ENCODE assay signal across 8 mouse cellular contexts in genomic region chr7:6825966-6826647, GRCm38 (mm10).
A peak's percentile ranks its signal among the peaks of the same experiment; 100 is the strongest.
DNase-seq lines count a peak whose midpoint lies in the region; ATAC-seq and TF ChIP-seq lines count a peak whose summit lies in the region.

No protein-coding gene starts in this region.

- peak; percentile 62 for DNase-seq in testis, postnatal 14 days (ENCODE audit: low spot score)
- DNase-seq in testis, postnatal 10 days (ENCODE audit: low spot score) = no peak
- DNase-seq in heart, postnatal 25 days (ENCODE audit: low spot score) = peak; percentile 23
- peak; percentile 36 to 77 for DNase-seq in kidney, postnatal 36 days
- no peak for DNase-seq in left cerebral cortex, postnatal 4 days
- no peak for DNase-seq in forebrain, postnatal 0 days
- no peak for DNase-seq in thymus, postnatal 10 days (ENCODE audit: low spot score in 2 of 2)

- H3K4me3 ChIP-seq in stomach, embryonic 16.5 days (replicated peaks; ENCODE audit: low read length) = no peak overlapping the region
- H3K4me3 ChIP-seq in forebrain, postnatal 0 days (ENCODE audit: low read depth, low read length) = no peak overlapping the region

- H3K27me3 ChIP-seq in stomach, embryonic 16.5 days (ENCODE audit: control insufficient read depth, insufficient read depth, low read length) = no peaks in the 10 kb centered on the region
- H3K27me3 ChIP-seq in forebrain, postnatal 0 days (ENCODE audit: insufficient read depth, low read length) = no peaks in the 10 kb centered on the region

- no peak for TF ChIP-seq CTCF in forebrain, postnatal 0 days (IDR thresholded peaks at IDR 0.05; ENCODE audit: low read depth)

- H3K4me1 ChIP-seq in stomach, embryonic 16.5 days (ENCODE audit: control insufficient read depth, insufficient read depth, low read length) = peaks cover 13% of the 10 kb centered on the region
- H3K4me1 ChIP-seq in forebrain, postnatal 0 days (ENCODE audit: insufficient read depth) = no peaks in the 10 kb centered on the region

- no peak overlapping the region for H3K4me2 ChIP-seq in stomach, embryonic 16.5 days (ENCODE audit: low read depth, low read length)
- no peak overlapping the region for H3K4me2 ChIP-seq in forebrain, postnatal 0 days (ENCODE audit: low read depth)

- 47% methylated on average over 11 of the region's 11 CpGs for WGBS in stomach, embryonic 16.5 days
- WGBS in forebrain, postnatal 0 days = 87% methylated on average over 11 of the region's 11 CpGs

- no peaks in the 10 kb centered on the region for H3K36me3 ChIP-seq in stomach, embryonic 16.5 days (ENCODE audit: control insufficient read depth, insufficient read depth, low read length)
- H3K36me3 ChIP-seq in forebrain, postnatal 0 days (ENCODE audit: insufficient read depth) = no peaks in the 10 kb centered on the region

- no peak overlapping the region for H3K9ac ChIP-seq in stomach, embryonic 16.5 days (ENCODE audit: low read length)
- H3K9ac ChIP-seq in forebrain, postnatal 0 days = no peak overlapping the region

- intact Hi-C loops in heart, postnatal 25 days (cut with DNase I) = no loop called here
- intact Hi-C loops in left cerebral cortex, postnatal 4 days (cut with DNase I) = no loop called here

- no peaks in the 10 kb centered on the region for H3K9me3 ChIP-seq in stomach, embryonic 16.5 days (replicated peaks; ENCODE audit: control insufficient read depth, low read length)
- H3K9me3 ChIP-seq in forebrain, postnatal 0 days (ENCODE audit: low read length) = no peaks in the 10 kb centered on the region

- peak; percentile 73 for ATAC-seq in stomach, embryonic 16.5 days (ENCODE audit: insufficient read depth, low FRiP score)
- ATAC-seq in forebrain, postnatal 0 days = no peak

- peak overlapping the region; percentile 75 for H3K27ac ChIP-seq in stomach, embryonic 16.5 days (ENCODE audit: low read length)
- no peak overlapping the region for H3K27ac ChIP-seq in forebrain, postnatal 0 days (ENCODE audit: low read depth, low read length)

Comparison
In these comparisons a context has a peak if more than half of its experiments do, and no peak if none do; other contexts are left out.
1. DNase-seq: peak in testis, postnatal 14 days (single experiment), heart, postnatal 25 days (single experiment) and kidney, postnatal 36 days (2 of 2); none in testis, postnatal 10 days (single experiment), left cerebral cortex, postnatal 4 days (single experiment), forebrain, postnatal 0 days (single experiment) and thymus, postnatal 10 days (0 of 2).